Mouse (Mus musculus) myocyte (in vitro differentiated cells): ENCODE measurements at regions not wholly inside any gene's neighbourhood (a gene's known extent, or its start where the extent isn't known, plus 50 kb on each side); places are given as distances from the start of the nearest gene placed in this dataset.

Source experiments
- MYOD1 ChIP-seq, 3 experiments: IDR thresholded peaks; one replicate each; pipeline ENCODE4 v1.6.1; 2011; ENCODE audit warnings: control low read depth in 2 of 3, low read depth in 2 of 3, mild to moderate bottlenecking in 2 of 3, moderate library complexity in 1 of 3; ENCODE audit not compliant: insufficient read length in 2 of 3, control insufficient read depth in 1 of 3
- TCF12 ChIP-seq: IDR thresholded peaks from one replicate; pipeline ENCODE4 v1.6.1; 2011; ENCODE audit warnings: mild to moderate bottlenecking, control low read depth; ENCODE audit not compliant: poor library complexity, insufficient read depth, severe bottlenecking
- USF1 ChIP-seq: IDR thresholded peaks from one replicate; pipeline ENCODE4 v1.6.1; 2011; ENCODE audit warnings: low read depth, mild to moderate bottlenecking, control low read depth, moderate library complexity

DNA sequence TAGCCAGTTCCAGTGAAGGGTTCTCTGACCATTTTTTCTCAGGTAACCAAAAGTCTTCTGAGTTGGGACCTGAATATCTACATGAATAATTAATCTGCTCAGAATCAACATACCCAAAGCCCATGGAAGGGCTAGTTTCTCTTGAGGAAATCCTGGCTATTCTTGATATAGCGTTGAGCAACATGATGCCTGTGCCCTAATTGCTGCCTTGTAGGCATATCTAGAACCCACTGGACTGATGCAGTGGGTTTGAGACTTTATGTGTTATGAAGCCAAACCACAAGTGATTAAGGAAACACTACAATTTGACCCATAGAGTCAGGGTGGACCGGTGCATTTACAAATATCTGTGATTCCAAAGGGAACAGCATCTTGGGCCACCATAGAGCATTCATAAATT lies 114.3 kb upstream of the Spred1 start:
- no peak for TF ChIP-seq USF1
- TF ChIP-seq MYOD1 (IDR thresholded peaks at IDR 0.05; ENCODE audit: control insufficient read depth in 1 of 3, insufficient read length in 2 of 3, low read depth in 2 of 3) = no peak
- no peak for TF ChIP-seq TCF12
